Mouse (Mus musculus) bone marrow macrophage, adult 2 months (primary cell): Measurements from ENCODE around the gene Gas2l1. TPM values are rescaled to one million over a fixed set of nuclear protein-coding genes. Genes with fewer than 3 reads are reported as not detected.

Experiments
- H3K27ac ChIP-seq: 2 replicates; pipeline ENCODE4 v1.5.1; 2012; ENCODE audit warnings: low read depth, low read length; ENCODE audit not compliant: insufficient read depth
- H3K4me1 ChIP-seq: 2 replicates; pipeline ENCODE4 v1.6.1; 2012; ENCODE audit warnings: low read length; ENCODE audit not compliant: control insufficient read depth, insufficient read depth
- H3K4me3 ChIP-seq: 2 replicates; pipeline ENCODE4 v1.5.1; 2012; ENCODE audit warnings: mild to moderate bottlenecking, low read length, moderate library complexity; ENCODE audit not compliant: insufficient read depth
- CTCF ChIP-seq: IDR thresholded peaks from 2 replicates; pipeline ENCODE4 v1.5.1; 2012; ENCODE audit warnings: low read depth, mild to moderate bottlenecking, low read length, moderate library complexity
- POLR2A ChIP-seq: IDR thresholded peaks from 2 replicates; pipeline ENCODE4 v1.6.1; 2012; ENCODE audit warnings: mild to moderate bottlenecking, low read depth, low read length, borderline replicate concordance
- polyA plus RNA-seq: library from polyadenylated mRNA; stranded (reverse); fragments of >200 nt; gene quantifications from 2 replicates; pipeline ENCODE4 v1.2.4, GENCODE M21; 2012; ENCODE audit not compliant: missing spikeins, insufficient read depth, insufficient read length

The Gas2l1 gene
- polyA plus RNA-seq, 1 experiment, result 44.9 TPM

- TF ChIP-seq CTCF, result no peak
- TF ChIP-seq POLR2A, result no peak
- H3K4me1 ChIP-seq, result 0 out of 2 replicates have a peak, but pooled peaks cover 2% of the 10 kb centered on the region
- no peak overlapping the region for H3K4me3 ChIP-seq
- no peak overlapping the region for H3K27ac ChIP-seq
Measured at GRCm38 (mm10) chr11:5052200-5052854, 12.8 kb downstream of the Gas2l1 start.

GRCm38 (mm10) chr11:5051629-5052028 lies 13.5 kb downstream of the Gas2l1 start:
- no peak overlapping the region for H3K27ac ChIP-seq

GRCm38 (mm10) chr11:5046321-5046926 lies 18.7 kb downstream of the Gas2l1 start:
- no peak for TF ChIP-seq CTCF
- no peak for TF ChIP-seq POLR2A
- Histone ChIP-seq H3K4me1 (0 out of 2 replicates have a peak, but pooled peaks cover 2% of the 10 kb centered on the region), H3K4me3 (no peak overlapping the region)

More at GRCm38 (mm10) chr11:5051629-5052028, 13.5 kb downstream of the Gas2l1 start:
- Histone ChIP-seq H3K4me3 (no peak overlapping the region), H3K4me1 (0 out of 2 replicates have a peak, but pooled peaks cover 2% of the 10 kb centered on the region)
- TF ChIP-seq CTCF (no peak), POLR2A (no peak)

GRCm38 (mm10) chr11:5042645-5043381 lies 22.3 kb downstream of the Gas2l1 start:
- Histone ChIP-seq H3K4me1 (0 out of 2 replicates have a peak, but pooled peaks cover 2% of the 10 kb centered on the region), H3K4me3 (no peak overlapping the region), H3K27ac (no peak overlapping the region)
- TF ChIP-seq POLR2A (no peak), CTCF (no peak)

More at GRCm38 (mm10) chr11:5046321-5046926, 18.7 kb downstream of the Gas2l1 start:
- H3K27ac ChIP-seq, result no peak overlapping the region

GRCm38 (mm10) chr11:5041144-5041780 lies 23.9 kb downstream of the Gas2l1 start:
- Histone ChIP-seq H3K27ac (no peak overlapping the region), H3K4me1 (0 out of 2 replicates have a peak, but pooled peaks cover 2% of the 10 kb centered on the region), H3K4me3 (no peak overlapping the region)
- TF ChIP-seq POLR2A (no peak), CTCF (no peak)

DNA sequence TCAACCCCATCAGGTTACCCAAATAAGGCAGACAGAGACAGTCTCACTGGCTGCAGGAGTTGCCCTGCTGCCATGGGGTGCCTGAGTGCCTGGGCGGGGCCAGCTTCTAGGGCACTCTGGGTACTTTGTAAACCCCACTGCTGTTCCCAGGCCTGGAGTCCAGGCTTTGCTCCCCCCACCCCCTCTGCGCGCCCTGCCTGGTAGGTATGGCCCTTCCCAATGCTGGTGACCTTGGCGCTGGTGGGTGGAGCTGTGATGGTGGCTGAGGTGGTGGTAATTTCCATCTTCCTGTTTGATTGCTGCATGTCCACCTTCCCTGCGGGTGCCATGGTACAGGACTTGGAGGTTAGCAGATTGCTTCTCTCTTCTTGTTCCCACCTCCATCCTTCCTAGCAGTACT lies 24.5 kb downstream of the Gas2l1 start:
- no peaks in the 10 kb centered on the region for H3K4me1 ChIP-seq
- no peak overlapping the region for H3K4me3 ChIP-seq
- no peak overlapping the region for H3K27ac ChIP-seq
- TF ChIP-seq POLR2A (no peak), CTCF (no peak)

DNA sequence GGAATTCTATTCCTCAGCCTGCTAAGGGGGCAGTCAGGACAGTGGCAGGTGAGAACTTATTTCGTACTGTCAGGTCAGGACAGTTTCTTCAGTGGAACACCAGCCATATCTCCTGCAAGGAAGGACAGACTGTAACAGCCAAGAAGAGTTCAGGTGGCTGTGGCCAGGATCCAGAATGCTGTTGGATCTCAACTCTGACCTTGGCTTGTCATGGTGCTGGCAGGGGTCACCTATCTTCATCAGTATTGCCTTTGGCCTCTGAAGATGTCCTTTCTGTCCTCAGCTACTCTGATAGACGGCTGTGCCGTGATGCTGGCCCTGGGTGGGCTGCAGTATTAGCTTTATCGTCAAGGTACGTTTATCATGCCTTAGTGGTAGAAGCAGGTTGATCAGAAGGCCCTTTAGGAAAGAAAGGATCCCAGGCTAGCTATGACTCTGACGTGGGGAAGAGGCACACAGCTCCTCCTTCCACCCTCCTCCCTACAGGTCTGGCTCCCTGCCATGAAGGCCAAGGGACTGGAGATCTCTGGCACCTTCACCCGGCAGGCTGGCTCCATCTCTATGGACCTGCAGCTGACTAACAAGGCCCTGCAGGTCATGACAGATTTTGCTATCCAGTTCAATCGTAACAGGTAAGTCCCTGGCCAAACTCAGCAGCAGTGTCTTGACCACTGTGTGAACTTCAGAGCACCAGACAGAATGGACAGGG lies 27.8 kb downstream of the Gas2l1 start:
- Histone ChIP-seq H3K4me3 (no peak overlapping the region), H3K4me1 (no peaks in the 10 kb centered on the region), H3K27ac (no peak overlapping the region)
- TF ChIP-seq POLR2A (no peak), CTCF (no peak)

GRCm38 (mm10) chr11:5035421-5035820 lies 29.7 kb downstream of the Gas2l1 start:
- no peak overlapping the region for H3K4me3 ChIP-seq
- H3K27ac ChIP-seq, result no peak overlapping the region
- H3K4me1 ChIP-seq, result no peaks in the 10 kb centered on the region
- TF ChIP-seq CTCF, result no peak
- TF ChIP-seq POLR2A, result no peak

DNA sequence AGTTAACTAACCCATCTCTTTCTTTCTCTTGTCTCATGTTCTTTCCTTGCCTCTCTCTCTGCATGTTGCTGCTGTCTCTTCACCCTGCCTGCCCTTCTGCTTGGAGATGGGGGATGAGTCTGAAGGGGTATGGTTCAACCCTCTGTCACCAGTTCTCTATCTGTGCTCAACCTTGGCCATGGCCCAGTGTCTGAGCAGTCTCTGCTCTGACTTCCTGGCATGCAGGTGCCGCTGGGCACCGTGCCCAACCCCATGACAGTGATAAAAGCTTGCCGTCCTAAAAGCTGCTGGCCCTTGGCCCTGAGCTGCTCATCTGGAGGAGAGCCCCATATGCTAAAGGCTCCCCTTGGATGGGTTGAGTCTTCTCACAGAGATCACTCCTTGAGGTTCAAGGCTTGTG lies 32.0 kb downstream of the Gas2l1 start:
- H3K4me1 ChIP-seq, result no peaks in the 10 kb centered on the region
- TF ChIP-seq POLR2A (no peak), CTCF (no peak)

More for the DNA sequence above, 32.0 kb downstream of the Gas2l1 start:
- H3K27ac ChIP-seq, result no peak overlapping the region
- no peak overlapping the region for H3K4me3 ChIP-seq
